Mouse (Mus musculus) cerebellum, adult (tissue): ENCODE data around the gene Atxn7l2.
"Not testable (repeated sequence)": the region's sequence is repeated elsewhere in the genome, so short reads cannot be mapped to it uniquely, and the experiment has no call there.

Experiments used
- ATAC-seq: cut with Nextera tagmentation; 2 replicates; pipeline ENCODE4 v1.9.2; 2017; ENCODE audit warnings: mild to moderate bottlenecking, moderate library complexity, mixed read lengths; ENCODE audit not compliant: insufficient number of reproducible peaks, low FRiP score, low TSS enrichment

The Atxn7l2 gene

GRCm38 (mm10) chr3:108210771-108211139 lies at the start of gene Atxn7l2:
Atxn7l2 (minus strand) TSS chr3:108210934.
- peak; percentile 52 for ATAC-seq

DNA sequence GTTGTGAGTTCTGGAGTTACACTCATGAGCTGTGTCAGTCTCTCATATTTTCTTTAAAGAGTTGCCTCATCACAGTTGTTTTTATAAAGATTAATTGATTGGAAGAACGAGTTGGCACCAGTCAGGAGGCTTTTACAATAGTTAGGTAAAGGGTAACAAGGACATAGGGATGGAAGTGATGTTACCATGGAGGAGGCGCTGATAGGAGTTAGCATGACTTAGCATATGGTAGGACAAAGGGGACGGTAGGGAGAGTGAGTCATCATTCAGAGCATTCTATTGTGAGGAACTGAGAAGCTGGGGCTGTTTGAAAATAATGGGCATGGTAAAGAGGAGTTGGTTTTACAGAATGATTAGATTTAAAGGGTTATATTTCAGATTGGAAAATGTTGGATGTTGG lies 48.6 kb upstream of the Atxn7l2 start:
- no peak for ATAC-seq

DNA sequence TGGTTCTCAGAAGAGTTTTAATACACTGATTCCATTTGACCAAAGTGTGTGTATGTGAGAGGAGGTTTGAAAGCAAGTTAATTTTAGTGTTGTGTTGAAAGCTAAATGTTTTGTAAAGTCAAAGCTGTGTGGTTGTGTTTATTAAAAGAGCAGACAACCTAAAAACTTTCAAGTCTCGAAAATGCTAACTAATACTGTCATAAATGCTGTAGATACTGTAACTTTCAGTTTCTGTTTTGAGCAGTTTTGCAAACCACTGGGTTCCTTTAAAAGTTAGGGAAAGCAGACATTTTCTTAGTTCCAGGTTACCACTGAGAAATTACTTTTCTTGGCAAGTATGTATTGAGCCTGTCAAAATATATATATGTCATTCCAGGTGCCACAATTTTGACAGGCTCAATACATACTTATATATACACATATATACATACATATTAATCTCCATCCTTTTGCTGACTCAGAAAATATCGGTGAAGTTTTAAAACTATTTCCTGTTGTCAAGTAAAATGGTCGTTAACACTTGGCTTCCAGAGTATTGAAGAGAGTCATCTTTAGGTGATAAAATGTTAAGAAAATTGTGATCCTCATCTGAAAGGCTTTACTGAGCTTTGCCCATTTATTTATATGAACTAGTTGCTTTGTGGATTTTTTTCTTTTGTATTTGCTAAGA lies 47.2 kb upstream of the Atxn7l2 start:
- no peak for ATAC-seq

DNA sequence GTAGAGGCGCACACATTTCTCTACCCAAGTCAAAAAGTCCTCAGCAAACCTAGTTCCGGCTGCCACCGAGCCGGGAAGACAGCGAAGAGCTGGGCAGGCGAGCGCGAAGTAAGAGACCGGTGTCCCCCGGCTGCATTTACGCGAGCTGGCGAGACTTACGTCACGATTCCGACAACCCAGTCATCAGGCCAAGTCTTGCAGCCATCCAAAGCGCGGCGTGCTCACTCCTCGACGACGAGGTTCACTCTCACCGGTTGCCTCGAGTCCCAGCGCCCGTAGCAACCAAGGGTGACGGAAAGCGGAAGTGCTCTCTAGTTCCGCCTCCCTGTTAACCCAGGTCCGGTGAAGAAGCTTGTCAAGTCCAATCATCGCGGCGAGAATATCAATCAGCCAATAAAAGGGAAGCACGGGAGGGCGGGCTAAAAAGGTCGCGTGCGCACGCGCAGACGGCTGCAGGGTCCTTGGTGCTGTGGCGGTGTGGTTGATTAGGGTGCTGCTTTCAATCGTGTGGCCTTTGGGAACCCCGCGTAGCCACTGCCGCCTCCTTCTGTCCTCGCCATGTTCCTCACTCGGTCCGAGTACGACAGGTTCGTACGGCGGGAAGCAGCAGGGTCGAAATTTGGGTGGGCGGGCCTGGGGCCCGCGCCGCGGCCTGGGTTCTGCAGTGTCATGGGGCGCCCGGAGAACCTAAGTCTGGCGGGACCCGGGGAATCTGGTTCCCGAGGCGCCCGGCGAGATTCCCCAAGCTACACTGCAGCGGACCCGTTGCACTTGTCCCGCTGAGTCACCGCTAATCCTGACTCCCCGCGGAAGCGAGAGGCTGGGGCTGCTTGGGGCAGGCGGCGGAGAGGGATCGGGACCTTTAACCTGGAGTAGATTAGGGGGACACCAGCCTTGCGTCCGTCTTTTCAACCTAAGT lies 46.2 kb upstream of the Atxn7l2 start, which contains the start of gene Psma5:
Gene Psma5, plus strand, starts transcription at position 208 of the 919 bp plus-strand sequence.
- peak; percentile 100 for ATAC-seq

DNA sequence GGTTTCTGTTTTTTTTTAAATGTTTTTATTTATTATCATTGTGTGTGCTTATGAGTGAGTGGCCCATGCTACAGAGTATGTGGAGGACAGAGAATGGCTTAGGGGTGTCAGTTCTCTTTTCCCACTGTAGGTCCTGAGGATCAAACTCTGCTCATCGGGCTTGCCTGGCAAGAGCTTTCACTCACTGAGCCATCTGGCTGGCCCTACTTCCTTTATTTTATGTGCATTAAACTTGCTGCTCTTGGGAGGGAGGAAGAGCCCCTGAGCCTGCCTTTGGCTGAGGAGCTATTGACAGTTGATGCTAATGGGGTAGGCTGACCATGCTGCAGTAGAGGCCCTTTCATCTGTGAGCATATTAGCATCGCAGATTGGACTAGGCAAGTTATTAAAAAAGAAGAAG lies 36.1 kb upstream of the Atxn7l2 start:
- no peak for ATAC-seq

- ATAC-seq: no peak
Measured at GRCm38 (mm10) chr3:108241243-108241839, 30.6 kb upstream of the Atxn7l2 start.

GRCm38 (mm10) chr3:108237474-108238102 lies 26.9 kb upstream of the Atxn7l2 start:
- ATAC-seq: not testable (repeated sequence)

DNA sequence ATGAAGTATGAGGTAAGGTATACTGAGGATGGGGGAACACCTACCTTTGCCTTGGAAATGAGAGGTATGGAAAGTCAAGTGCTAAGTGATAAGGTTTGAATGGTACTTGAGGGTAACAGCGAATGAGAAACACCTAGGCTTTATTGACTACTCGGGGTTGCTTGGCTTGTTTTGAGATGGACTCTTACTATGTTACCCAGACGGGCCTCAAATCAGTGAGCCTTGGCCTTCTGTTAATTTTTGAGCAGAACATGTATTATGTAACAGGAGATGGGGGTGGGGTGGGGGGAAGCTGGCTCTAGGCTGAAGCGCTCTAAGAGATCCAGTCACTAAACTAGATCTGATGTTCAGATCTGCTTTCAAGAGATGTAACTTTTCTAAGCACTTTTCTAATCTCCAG lies 20.9 kb upstream of the Atxn7l2 start:
- ATAC-seq: no peak

DNA sequence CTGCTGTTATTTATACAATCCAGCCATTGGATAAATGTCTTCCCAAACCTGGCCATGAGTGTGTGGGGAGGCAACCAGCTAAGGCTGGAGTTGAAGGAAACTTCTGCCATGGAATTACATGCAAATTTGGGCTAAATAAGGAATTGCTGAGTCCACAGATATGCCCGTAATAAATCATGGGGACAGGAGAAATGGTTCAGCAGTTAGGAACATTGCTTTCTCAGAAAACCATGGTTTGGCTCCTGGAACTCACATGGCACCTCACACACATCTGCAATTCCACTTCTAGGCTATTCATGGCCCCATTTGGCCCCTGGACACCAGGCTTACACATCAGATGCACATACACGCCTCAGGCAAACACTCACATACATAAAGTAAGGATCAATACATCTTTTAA lies 16.8 kb upstream of the Atxn7l2 start:
- no peak for ATAC-seq

DNA sequence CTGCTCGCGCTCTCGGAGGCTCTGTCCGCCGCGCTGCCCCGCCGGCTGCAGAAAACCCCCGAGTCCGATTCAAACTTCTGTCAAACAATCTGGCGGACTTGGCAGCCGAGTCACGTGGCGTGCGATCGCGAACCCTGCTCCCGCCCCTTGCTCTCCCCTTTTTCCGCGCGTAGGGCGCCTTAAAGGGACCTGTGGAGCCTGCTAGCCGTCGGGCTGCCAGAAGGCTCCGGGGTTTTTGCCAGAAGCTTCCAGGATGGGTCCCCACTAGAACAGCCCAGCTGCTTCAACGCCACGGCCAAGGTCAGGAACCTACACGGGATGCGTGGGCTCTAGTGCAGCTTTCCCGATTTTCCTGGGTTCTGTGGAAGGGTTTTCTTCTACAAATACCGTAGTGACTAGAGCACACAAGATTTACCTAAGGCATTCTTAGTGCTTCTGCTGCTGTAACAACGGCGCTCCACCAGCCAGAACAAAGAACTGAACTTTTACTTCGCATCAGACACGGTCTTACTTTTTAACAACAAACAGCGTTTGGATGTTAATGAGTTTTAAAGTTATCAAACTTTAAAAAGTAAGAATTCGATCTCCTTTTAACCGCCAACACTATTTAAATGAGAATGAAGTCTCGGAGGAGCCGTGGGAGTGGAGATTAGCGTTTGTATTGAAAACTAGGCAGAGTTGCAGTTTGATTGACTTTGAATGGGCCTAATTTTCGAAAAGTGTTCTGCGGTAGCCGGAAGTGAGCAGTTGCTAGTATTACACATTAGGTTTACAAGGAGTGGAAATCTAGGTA lies 16.0 kb upstream of the Atxn7l2 start, which contains the start of gene Sypl2:
Gene Sypl2, minus strand, starts transcription at position 91 of the 793 bp plus-strand sequence.
- ATAC-seq: no peak

GRCm38 (mm10) chr3:108225711-108226557 lies 15.2 kb upstream of the Atxn7l2 start:
- ATAC-seq: no peak

GRCm38 (mm10) chr3:108220661-108221060 lies 9.9 kb upstream of the Atxn7l2 start:
- no peak for ATAC-seq

DNA sequence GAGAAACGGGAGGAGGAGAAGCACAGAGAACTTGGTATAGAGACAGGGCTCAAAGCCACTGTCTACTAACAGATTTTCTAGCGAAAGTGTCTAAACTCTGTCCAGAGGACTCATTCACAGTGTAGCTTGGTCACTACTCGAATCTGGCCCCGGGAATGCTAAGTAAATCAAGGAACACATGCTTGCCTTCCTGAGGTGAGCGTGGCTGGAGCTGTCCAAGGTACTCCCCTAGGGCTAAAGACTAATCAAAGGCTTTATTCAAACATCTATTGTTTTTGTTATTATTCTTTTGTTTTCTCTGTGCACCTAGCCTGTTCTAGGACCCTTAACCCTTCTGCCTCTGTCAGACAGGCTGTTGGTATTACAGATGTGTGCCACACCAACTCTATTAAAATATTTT lies 4.0 kb upstream of the Atxn7l2 start:
- ATAC-seq: no peak

GRCm38 (mm10) chr3:108212406-108212805 lies 1.7 kb upstream of the Atxn7l2 start:
- ATAC-seq: no peak

GRCm38 (mm10) chr3:108211845-108212244 lies 1.1 kb upstream of the Atxn7l2 start:
- no peak for ATAC-seq

- peak; percentile 85 for ATAC-seq
Measured at GRCm38 (mm10) chr3:108209946-108210770, 576 bp downstream of the Atxn7l2 start.

- ATAC-seq: no peak
Measured at GRCm38 (mm10) chr3:108209536-108209935, 1.2 kb downstream of the Atxn7l2 start.

DNA sequence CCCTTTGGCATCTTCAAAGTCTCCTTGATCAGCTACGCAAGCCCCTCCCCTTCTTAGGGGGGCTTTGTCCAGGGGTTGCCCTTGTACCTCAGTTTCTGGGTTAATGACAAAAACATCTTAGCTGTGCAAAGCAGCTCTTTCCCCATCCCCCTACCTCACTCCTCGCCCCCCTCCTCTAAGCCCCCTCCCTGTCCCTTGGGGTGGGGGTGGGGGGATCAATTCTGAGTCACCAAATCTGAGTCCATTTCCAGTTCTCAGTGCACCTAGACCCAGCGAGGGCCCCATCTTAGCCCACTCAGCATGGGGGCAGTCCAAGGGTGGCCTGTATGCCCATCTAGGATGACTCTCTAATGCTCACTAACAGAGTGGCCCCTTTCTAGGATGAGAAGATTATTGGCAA lies 1.7 kb downstream of the Atxn7l2 start:
- no peak for ATAC-seq
